Mouse (Mus musculus): ENCODE data around the gene Lefty2.

GRCm38 (mm10) chr1:180942166-180943031, 49.5 kb downstream of the Lefty2 start, which contains the start of gene Tmem63a:
- no peak for TF ChIP-seq CTCF (IDR thresholded peaks at IDR 0.05; ENCODE audit: insufficient read depth, low read length)
- peak; percentile 69; the same call in 1 of the 2 replicates for TF ChIP-seq POLR2A (IDR thresholded peaks at IDR 0.05; ENCODE audit: borderline replicate concordance, extremely low read depth, low read depth, low read length)

Measured in lung, adult 2 months (tissue).